Mouse (Mus musculus): ENCODE measurements around the gene Gm42742.
A peak's percentile ranks its signal among the peaks of the same experiment; 100 is the strongest.

Gene Gm42742

DNA sequence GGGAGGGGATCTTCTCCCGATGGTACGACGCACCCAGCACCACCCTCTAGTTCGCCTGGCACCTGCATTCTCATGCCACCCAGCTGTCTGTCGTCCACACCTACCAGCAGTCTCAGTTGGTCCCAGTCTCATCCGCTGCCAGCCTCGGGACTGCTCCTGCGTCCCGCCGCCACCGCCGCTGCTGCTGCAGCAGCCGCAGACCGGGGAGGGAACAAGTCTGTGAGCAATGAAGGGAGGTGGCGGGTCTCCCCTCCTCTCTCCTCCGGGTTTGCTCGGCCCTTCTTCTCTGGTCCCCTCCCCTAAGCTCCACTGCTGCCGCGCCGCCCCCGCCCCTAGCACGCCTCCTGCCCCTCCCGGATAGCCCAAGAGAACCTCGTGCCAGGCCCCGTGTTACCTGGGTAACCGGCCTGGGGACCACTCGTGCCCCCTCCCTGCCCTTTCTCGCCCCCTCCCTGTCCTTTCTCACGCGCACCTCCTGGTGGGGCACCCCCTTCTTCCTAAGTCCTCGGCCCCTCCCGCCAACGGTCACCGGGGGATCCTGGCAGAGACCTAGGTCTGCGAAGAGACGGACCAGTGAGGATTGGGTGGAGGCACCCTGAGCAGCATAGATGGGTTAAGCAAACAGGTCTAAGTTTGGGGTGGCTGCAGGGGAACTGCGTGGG, at the start of gene Gm42742, which contains the start of gene Prrt2:
Gene Gm42742 (minus strand): TSS at position 197 of the 662 bp plus-strand sequence.
Gene Prrt2 (minus strand): TSS at position 311 of the 662 bp plus-strand sequence.
- DNase-seq: peak; percentile 75

DNA sequence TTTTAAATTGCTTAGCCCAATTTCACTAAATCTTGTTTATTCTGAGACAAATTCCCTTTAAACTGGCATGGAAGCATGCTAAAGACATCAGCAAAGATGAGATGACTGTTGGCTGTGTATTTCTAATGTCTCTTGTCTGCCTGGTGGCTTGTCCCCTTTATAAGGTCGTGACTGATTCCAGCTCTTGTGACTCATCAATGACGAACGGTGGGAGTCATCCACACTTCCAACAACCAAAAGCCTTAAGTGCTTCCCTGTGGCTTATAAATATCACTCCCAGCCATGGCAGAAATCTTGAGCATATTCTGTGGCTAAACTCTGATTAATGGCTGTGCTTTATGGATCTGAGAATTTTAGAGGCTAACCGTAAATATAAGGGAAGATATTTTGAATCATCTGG, 45.4 kb upstream of the Gm42742 start:
- DNase-seq: no peak

DNA sequence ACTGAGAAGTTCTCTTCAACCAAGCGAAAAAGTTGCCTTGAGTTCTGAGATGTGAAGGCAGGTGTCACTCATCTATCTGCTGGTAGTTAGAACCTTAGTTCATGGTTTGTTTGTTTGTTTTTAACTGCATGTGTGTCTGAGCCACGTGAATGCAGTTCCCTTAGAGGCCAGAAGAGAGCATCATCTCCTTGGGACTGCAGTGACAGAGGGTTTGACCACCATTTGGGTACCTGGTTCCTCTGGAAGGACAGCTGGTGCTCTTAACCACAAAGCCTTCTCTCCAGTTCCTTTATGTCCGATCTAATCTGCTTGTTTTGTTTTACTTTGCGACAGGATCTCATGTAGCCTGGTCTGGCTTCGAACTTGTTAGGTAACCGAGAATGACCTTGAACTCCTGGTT, 44.6 kb upstream of the Gm42742 start:
- no peak for DNase-seq

DNA sequence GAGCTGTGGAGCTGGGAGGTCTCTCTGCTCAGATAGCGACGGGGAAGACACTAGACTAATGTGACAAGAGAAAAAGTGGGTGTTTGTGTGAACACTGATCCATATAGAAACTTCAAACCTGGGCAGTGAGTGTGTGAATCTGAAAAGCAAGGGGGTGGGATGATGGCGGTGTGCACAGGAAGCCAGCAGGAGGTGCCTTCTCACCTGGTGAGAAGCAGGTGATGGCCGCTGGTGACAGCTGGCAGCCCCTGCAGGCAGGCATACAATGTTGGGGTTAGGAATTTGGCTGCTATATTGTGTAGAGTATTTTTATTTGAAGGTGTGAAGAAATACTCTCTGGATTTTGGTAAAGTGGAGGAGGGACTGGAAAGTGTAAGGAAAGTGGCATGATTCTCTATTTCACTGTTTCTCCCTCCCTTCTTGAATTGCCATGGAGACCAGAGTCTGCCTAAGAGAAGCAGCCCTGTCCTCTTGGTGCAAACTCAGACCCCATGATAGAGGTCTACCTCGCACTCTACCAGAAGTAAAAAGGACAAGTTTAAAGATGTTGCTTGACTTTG, 34.2 kb upstream of the Gm42742 start:
- no peak for DNase-seq

DNA sequence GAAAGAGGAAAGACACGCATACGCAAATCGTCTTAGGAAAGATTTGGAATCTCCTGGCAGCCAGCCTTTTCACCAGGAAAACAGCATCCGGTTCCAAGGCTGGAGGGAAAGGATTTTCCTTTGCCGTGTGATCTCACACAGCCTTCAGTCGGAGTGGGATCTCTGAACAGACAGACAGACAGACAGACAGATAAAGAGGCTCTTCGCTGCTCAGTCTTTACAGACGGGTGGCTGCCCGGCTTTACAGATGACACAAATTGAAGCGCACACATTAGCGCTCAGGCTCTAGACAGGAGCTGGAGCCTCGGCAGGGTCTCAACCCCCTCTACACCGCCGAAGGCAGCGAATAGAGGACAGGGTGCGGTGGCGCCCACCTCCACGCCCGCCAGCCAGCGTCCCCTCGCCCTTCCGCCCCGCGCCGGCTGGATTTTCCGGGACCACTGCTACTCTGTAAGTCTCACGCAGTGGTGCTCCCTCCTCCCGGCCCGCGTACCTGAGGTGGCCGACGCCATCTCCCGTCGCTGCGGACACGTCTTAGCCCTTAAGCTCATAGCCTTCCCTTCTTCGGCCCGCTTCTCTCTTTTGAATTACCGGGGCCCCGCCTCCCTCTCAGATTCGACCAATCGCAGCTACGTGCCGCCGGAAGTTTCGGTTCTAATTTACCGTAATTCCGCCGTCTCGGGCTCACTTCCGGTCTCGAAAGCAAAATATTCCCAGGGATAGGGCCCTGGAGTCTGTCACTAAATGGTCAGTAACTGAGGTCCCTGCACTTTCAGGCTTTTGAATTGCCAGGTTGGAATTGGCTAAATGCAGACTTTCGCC, 21.2 kb upstream of the Gm42742 start, which contains the start of gene Kif22:
Gene Kif22 (minus strand): TSS at position 621 of the 822 bp plus-strand sequence.
- DNase-seq: peak; percentile 87

DNA sequence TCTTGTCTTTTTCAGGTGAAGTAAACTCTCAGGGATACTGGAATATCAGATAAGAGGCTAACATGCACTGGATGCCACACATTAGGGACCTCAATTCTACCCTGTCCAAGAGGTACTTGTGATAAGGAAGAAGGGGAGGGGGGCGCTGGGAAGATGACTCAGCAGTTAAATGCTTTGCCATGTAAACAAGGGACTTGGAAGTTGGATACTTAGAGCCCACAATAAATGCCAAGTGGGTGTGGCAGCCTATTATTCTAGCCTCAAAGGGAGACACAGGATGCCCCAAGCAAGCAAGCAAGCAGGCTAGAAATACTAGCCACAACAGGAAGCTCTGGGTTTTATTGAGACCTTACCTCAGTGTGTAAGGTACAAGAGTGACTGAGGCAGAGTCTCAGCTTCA, 10.3 kb upstream of the Gm42742 start:
- no peak for DNase-seq

DNA sequence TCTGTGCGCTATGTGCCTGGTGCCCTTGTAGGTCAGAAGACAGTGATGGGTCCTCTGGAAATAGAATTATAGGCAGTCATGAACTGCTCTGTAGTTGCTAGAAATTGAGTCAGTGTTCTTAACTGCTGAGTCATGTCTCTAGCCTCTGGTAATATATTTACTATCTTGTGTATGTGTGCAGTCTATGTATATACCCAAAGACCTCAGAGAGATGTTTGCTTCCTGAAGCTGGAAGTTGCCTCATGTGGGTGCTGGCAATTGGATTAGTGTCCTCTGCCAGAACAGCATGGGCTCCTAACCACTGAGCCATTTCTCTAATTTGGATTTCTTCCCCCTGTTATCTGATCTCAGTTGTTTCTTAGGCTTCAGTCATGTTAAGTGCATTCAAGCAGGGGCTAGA, 9.3 kb upstream of the Gm42742 start:
- DNase-seq: no peak

DNA sequence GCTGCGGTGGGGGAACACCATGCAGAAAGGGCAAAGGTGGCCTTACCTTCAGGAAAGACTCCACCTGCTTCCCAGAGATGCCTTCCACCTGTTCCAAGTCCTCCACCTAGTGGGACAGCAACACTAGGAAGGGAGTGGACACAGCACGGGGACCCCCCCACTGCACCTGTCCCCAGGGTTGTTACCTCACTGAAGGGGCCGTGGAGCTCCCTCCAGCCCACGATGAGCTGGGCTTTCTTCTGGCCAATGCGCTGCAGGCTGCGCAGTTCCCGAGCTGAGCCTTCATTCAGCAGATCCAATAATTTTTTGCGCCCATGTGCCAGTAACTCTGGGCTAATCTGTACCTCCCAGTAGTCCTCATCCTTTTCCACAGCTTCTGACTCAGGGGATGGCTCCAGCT, 7.0 kb upstream of the Gm42742 start:
- DNase-seq: no peak

DNA sequence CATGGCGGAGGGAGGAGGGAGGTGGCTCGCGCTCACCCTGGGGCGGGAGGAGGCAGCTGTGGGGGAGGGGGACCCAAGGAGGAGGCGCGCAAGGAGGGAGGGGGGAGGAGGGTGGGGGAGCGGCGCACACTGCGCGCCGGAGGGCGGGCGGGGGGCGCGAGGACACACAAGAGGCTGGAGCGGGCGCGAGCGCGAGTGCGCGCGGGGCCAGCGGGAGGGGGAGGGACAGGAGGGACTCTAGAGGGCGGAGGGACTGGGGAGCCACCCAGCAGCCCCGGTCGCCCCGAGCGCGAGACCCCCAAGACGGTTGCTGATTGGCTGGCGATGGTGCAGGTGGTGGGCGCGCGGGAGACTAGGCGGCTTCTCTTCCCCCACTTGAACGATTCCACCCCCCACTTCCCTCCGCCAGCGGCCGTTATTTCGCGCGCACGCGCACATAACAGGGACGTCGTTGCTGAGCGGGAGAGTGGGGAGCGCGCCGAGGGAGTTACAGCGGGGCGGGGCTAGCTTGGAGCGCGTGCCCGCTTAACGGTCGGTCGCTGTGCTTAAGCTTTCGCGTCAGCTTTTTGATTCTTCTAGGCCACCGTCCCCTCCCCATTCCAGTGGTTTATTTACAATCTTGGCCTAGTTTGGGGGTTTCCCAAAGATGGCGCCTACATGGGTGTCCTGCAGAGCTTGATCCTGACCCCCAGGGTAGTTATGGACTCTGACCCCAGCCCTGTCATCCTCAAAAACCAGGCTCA, 6.3 kb upstream of the Gm42742 start, which contains the start of gene Maz:
Gene Maz (minus strand): TSS at position 54 of the 743 bp plus-strand sequence.
- DNase-seq: peak; percentile 99

DNA sequence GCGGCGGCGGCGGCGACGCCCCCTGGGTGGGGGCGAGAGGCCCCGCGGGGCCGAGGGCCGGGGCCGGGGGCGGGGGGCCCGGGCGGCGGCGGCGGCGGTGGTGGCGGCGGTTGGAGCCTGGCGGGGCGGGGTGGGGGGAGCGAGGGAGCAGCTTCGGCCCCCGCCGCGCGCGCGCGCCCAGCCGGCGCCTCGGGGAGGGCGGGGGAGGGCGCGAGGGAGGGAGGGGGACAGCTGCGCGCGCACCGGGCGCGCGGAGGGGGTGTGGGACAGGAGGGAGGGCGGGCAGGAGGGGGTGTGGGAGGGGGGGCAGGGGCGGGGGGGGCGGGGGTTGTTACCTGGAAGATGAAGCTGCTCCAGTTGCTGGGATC, 5.7 kb upstream of the Gm42742 start:
- DNase-seq: no peak

DNA sequence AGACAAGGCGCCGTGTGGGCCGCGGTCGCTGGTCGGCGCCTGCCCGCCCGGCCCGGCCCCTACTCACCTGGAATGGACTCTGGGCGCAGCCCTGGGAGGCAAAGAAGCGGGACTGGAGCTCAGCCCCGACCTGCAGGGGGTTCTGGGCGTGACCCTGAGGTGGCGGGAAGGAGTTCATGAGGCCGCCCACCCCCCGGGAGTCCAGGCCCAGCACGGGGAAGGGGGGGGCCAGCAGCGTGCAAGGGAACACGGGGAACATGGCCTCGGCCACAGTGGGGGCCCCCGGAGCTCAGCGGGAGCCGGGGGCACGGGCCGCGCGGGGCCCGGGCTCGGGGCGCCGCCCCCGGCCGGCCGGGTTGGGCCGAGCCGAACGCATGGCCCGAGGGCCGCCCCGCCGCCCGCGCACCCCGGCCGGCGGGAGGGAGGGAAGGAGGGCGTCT, 5.3 kb upstream of the Gm42742 start:
- DNase-seq: peak; percentile 54

DNA sequence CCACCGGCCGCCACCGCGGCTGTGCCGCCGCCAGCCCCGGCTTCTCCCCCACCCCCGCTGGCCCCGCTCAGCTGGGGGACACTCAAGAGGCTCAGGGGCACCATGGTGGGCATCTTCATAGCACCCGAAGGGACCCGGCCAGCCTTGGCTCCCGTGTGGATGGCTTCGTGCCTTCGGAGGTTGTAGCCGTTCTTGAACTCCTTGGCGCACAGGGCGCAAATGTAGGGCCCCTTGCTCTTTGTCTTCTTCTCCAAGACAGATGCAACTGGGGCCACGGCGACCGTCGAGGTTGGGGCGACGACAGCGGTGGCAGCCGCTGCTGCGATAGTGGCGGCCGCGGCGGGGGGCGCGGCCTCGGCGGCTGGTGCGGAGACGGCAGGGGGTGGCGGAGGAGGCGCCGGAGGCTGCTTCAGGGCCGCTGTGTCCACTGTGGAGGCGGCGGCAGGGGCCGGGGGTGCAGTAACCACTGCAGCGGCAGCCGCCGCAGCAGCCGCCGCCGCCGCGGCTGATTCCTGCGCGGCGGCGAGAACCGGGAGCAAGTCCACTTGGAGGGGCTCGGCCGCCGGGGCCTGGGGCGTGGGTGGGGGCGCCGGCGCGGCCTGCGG, 4.8 kb upstream of the Gm42742 start:
- DNase-seq: peak; percentile 53

DNA sequence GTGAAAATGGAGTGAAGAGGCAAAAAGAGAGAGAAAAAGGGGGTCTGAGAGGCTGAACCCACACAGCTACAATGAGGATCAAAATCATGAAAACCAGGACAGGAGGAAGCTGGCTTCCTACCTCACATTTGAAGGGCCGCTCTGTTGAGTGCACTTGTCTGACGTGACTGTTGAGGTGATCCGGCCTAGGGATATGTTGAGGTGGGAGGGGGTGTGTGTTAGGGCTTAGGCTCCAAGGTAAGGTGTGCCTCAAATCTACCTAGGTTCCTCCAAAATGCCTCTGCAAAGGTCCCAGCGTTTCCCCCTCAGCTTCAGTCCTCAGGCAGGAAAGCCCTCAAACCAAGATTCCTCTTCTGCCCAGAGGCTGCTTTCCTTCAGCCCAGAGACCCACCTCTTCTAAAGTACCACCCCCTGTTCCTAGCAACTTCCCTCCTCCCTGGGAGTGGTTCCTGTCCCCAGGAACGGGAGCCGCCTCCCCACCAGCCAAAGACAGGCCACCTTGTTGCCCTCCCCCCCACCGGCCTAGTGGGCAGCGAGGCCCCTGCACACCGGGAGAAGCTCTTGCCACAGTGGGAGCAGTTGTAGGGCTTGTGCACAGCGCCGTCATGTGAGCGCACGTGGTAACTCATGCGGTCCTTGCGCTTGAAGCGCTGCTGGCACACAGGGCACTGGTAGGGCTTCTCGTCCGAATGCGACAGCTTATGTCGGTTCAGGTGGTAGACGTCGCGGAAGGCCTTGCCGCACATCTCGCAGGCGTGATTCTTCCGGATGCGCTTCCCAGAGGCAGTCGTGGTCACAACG, 4.1 kb upstream of the Gm42742 start:
- DNase-seq: peak; percentile 74

DNA sequence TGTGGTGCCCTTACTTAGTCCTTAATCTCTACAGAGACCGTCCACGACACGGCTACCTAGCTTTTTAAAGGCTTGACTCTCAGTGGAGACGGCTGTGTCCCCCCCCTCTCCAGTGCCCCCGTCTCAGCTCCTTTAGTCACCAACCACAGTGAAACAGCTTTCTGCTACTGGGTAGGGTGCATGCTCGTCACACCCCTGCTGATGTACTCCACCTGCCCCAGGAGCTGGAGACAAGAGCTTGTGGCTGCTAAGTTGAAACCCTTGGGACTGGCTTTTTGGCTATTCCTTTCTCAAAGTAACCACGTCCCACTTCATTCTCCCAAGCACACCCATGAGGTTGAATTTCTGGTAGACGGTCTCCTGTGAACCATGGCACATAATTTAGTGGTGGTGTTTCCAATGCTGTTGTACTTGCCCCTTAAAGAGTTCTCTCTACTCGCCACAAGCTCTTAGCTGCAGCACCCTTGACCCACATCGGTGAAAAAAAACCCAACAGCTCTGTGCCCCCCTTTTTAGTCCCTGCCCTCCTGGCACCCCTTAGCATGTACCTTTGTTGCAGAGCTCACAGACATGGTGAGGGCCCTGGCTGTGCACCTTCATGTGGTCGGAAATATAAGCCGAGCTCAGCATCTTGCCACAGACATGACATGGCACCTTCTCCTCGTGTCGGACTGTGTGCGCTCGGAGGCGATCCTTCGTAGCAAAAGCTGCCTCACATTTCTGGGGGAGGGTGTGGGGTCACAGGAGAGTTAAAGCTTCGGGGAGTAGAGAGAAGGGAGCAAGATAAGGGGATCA, 3.2 kb upstream of the Gm42742 start:
- DNase-seq: no peak

DNA sequence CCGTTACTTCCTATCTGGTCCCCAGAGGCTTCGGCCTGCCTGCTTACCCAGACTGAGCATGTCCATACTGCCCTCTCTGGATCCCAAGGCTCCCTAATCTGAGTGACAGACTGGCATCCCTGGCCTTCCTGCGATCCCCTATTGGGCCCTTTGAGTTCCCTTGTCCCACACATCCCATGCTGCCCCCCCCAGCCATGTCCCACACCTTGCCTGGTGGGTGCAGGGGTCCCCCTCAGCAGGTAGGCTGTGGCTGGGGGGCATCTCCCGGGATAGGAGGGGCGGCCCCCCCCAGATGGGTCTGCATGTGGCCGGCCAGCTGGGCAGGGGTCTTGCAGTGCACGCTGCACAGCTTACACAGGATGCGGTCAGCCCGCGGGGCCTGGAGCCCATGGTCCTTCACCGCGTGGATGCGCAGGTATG, 2.4 kb upstream of the Gm42742 start:
- no peak for DNase-seq

DNA sequence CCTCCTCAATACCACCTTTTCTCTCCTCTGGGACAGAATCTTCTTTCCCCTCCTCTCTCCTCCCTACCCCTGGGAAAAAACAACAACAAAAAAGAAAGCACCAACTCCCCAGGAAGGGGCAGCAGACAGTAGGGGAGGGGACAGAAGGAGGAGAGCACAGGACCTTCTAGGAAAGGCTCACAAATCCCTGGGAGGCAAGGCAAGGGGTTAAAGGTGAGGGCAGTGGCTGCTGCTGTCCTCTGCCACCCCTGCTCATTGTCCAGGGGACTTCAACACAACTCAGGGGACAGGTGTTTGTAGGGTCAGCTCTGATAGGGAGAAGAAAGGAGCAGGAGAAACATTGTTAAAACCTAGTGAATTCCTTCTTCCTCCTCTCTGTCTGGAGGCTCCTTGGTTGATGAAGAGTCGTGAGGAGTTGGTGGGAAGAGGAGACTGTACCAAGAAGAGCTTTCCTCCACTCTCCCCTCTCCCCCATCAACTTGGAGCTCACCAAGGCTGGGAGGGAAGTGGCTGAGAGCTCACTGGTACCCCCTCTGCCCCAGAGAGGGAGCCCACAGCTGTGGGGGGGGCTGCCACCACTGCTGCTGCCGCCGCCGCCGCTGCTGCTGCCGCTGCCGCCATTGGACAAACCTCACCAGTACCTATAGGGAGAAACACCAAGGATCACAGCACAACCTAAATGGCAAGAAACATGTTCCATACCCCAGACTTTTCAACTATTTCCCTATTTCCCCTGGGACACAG, 1.8 kb upstream of the Gm42742 start:
- DNase-seq: no peak

DNA sequence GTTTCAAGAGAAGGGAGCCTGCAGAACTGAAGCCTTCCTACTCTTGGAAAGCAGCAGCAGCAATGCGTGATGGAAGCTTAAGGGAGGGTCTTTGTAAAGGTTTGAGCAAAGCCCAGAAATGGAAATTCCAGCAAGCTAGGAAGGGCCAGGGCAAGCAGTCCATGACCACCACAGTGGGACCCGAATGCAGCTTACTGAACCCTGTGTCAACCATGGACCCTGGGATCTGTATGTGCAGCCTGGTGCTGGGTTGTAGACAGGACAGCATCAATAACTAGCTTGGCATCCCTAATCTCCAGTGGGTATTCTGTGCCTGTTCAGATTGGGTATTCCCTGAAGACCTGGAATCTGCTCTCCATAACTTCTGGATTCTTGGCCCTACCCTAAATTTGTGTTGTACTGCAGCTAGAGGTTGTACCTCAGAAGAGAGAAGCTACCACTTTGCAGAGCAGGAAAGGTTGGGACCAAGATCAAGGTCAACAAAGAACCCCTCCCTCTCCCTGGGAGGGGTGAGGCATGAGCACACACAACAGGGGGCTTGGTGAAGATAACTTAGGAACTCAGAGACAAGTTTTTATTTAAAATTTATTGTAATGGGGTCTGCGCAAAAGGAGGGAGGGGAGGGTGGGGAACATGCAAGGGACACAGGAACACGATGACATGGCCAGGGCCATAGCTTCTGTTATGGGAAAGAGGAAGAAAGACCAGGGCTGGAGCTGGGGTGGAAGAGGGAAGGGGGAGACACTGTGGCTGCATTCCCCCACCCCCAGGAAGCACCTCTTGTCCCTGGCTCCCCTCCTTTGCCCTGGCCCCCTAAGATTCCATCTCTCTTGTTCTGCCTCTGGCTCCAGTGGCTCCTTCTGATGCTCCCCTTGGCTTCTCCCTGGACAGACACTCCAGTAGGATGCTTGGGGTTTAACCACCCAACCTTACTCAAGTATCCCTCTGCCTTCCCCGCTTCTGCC, 948 bp upstream of the Gm42742 start:
- no peak for DNase-seq

DNA sequence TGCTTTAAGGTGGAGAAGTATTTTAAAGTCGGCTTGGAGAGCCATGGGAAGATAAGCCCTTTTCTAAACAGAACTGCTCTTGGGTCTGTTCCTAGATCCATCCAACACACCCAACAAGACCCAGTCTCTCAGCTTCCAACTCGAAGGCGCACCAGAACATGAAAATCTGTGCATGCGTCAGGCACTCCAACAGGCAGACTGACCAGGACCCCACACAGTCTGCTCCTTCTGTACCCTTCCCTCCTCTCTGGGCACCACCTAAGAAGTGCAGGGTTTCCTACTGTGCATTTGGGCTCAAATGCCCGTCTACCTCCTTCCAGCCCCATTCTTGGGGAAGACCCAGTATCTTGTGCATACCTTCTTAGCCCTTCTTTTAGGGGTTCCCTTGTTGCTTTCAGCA, 406 bp downstream of the Gm42742 start:
- no peak for DNase-seq

DNA sequence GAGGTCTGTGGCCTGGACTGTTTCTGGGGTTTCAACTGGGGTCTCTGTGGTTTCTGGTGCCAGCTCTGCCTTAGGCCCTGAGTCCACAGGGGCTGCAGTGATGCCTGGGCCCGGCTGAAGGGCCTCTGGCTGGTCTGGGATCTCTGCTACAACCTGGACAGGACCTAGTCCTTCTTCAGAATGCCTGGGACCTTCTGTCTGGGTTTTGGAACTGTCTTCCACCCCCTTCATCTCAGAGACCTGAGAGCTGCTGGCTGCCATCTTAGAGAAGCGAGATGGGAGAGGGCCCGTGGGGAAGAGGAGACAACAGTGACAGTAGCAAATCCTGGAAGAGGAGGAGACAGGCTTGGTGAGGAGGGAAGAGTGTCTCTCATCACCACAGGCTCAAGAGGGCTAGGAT, 866 bp downstream of the Gm42742 start:
- no peak for DNase-seq
